Comparison of ENCODE assay signal across 8 mouse cellular contexts in the genomic region with DNA sequence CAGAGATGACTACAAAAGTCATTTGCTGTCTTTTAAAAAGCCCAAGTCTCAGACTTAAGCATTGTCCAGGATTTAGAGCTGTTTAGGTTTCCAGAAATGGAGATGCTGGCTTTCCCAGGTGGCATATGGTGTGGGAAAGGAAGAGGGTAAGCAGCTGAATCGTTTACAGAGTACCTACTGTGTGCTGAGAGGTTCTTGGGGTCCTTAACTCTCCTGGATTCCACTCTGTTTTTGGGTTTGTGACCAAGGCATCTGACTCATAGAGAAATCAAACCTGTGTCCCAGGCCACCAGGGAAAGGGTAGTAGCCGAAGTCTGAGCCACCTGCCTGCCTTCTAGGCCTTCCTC. TPM values are rescaled to one million over a fixed set of nuclear protein-coding genes. Genes with fewer than 3 reads are reported as not detected.
DNase-seq lines count a peak whose midpoint lies in the region; ATAC-seq and TF ChIP-seq lines count a peak whose summit lies in the region.

No protein-coding gene starts in this region.

- intact Hi-C loops in left cerebral cortex, postnatal 10 days (cut with DNase I): no loop called here

- DNase-seq in lung, embryonic 14.5 days: no peak
- DNase-seq in lung, postnatal 25 days (ENCODE audit: low spot score): no peak
- DNase-seq in forebrain, embryonic 10.5 days (ENCODE audit: extremely low spot score, low spot score): no peak
- DNase-seq in thymus, adult 18-20 months: no peak
- no peak for DNase-seq in left cerebral cortex, postnatal 10 days (ENCODE audit: extremely low spot score in 1 of 2, low spot score in 2 of 2)
- no peak for DNase-seq in thymus, postnatal 36 days

- H3K27me3 ChIP-seq in lung, embryonic 14.5 days (ENCODE audit: insufficient read depth, low read length): no peaks in the 10 kb centered on the region
- no peaks in the 10 kb centered on the region for H3K27me3 ChIP-seq in forebrain, embryonic 10.5 days (ENCODE audit: poor library complexity, severe bottlenecking)
- no peaks in the 10 kb centered on the region for H3K27me3 ChIP-seq in limb, embryonic 12.5 days
- H3K27me3 ChIP-seq in neural tube, embryonic 14.5 days (ENCODE audit: control insufficient read depth, insufficient read depth, low read length): no peaks in the 10 kb centered on the region

- H3K9me3 ChIP-seq in lung, embryonic 14.5 days (ENCODE audit: low read depth, low read length): no peaks in the 10 kb centered on the region
- H3K9me3 ChIP-seq in forebrain, embryonic 10.5 days: no peaks in the 10 kb centered on the region
- H3K9me3 ChIP-seq in limb, embryonic 12.5 days: no peaks in the 10 kb centered on the region
- H3K9me3 ChIP-seq in neural tube, embryonic 14.5 days (ENCODE audit: control insufficient read depth, low read length): no peaks in the 10 kb centered on the region

- H3K4me1 ChIP-seq in lung, embryonic 14.5 days (ENCODE audit: insufficient read depth): peaks cover 25% of the 10 kb centered on the region
- H3K4me1 ChIP-seq in forebrain, embryonic 10.5 days: peaks cover 69% of the 10 kb centered on the region
- peaks cover 41% of the 10 kb centered on the region for H3K4me1 ChIP-seq in limb, embryonic 12.5 days (replicated peaks)
- 0 out of 2 replicates have a peak, but pooled peaks cover 7% of the 10 kb centered on the region for H3K4me1 ChIP-seq in neural tube, embryonic 14.5 days (ENCODE audit: control insufficient read depth, insufficient read depth, low read length)

- H3K9ac ChIP-seq in lung, embryonic 14.5 days: peak overlapping the region; percentile 93
- H3K9ac ChIP-seq in limb, embryonic 12.5 days (replicated peaks): peak overlapping the region; percentile 96
- no peak overlapping the region for H3K9ac ChIP-seq in neural tube, embryonic 14.5 days (replicated peaks; ENCODE audit: low read depth, low read length)

- peak overlapping the region; percentile 83 for H3K4me2 ChIP-seq in lung, embryonic 14.5 days
- H3K4me2 ChIP-seq in limb, embryonic 12.5 days: peak overlapping the region; percentile 65
- H3K4me2 ChIP-seq in neural tube, embryonic 14.5 days (ENCODE audit: low read depth, low read length): peak overlapping the region; percentile 54; the same call in 1 of the 2 replicates

- ATAC-seq in lung, embryonic 14.5 days (ENCODE audit: insufficient read depth): no peak
- ATAC-seq in limb, embryonic 12.5 days (ENCODE audit: insufficient number of reproducible peaks, insufficient read depth, low FRiP score, low TSS enrichment, low read depth): no peak
- no peak for ATAC-seq in neural tube, embryonic 14.5 days (ENCODE audit: low read depth)

- peak overlapping the region; percentile 94 for H3K27ac ChIP-seq in lung, embryonic 14.5 days (ENCODE audit: low read depth)
- peak overlapping the region; percentile 98 for H3K27ac ChIP-seq in forebrain, embryonic 10.5 days
- peak overlapping the region; percentile 95 for H3K27ac ChIP-seq in limb, embryonic 12.5 days
- H3K27ac ChIP-seq in neural tube, embryonic 14.5 days (ENCODE audit: low read depth, low read length): peak overlapping the region; percentile 52; the same call in 1 of the 2 replicates

- 35% methylated on average over 2 of the region's 2 CpGs for WGBS in lung, embryonic 14.5 days
- 56% methylated on average over 2 of the region's 2 CpGs for WGBS in forebrain, embryonic 10.5 days
- WGBS in limb, embryonic 12.5 days: 65% methylated on average over 2 of the region's 2 CpGs
- 76% methylated on average over 2 of the region's 2 CpGs for WGBS in neural tube, embryonic 14.5 days

- H3K36me3 ChIP-seq in lung, embryonic 14.5 days (ENCODE audit: insufficient read depth): peaks cover 4% of the 10 kb centered on the region; the same call in 1 of the 2 replicates
- peaks cover 14% of the 10 kb centered on the region for H3K36me3 ChIP-seq in forebrain, embryonic 10.5 days (replicated peaks)
- peaks cover 19% of the 10 kb centered on the region; the same call in 1 of the 2 replicates for H3K36me3 ChIP-seq in limb, embryonic 12.5 days
- no peaks in the 10 kb centered on the region for H3K36me3 ChIP-seq in neural tube, embryonic 14.5 days (ENCODE audit: control insufficient read depth, insufficient read depth, low read length)

- H3K4me3 ChIP-seq in lung, embryonic 14.5 days (ENCODE audit: low read depth, low read length): peak overlapping the region; percentile 76
- H3K4me3 ChIP-seq in forebrain, embryonic 10.5 days: peak overlapping the region; percentile 92
- peak overlapping the region; percentile 92 for H3K4me3 ChIP-seq in limb, embryonic 12.5 days (replicated peaks)
- H3K4me3 ChIP-seq in neural tube, embryonic 14.5 days (ENCODE audit: low read depth, low read length): peak overlapping the region; percentile 71; the same call in 1 of the 2 replicates

- no peak for TF ChIP-seq CTCF in lung, embryonic 14.5 days (IDR thresholded peaks at IDR 0.05; ENCODE audit: low read depth)

RNA-seq across cellular contexts. Expression of a gene that starts 1.7 kb away (rescaled TPM):
- polyA plus RNA-seq in lung, embryonic 14.5 days (2014; fragmentation: Nextera tagmentation; extraction: Ambion mirVana): 129 and 134 TPM in 2 replicates
- 120 and 134 TPM in 2 replicates for polyA plus RNA-seq in forebrain, embryonic 10.5 days (2016; fragmentation: Nextera tagmentation; extraction: Ambion mirVana)
- polyA plus RNA-seq in limb, embryonic 12.5 days (2016; fragmentation: Nextera tagmentation; extraction: Ambion mirVana): 140 and 159 TPM in 2 replicates
- 46.4 and 54.4 TPM in 2 replicates for polyA plus RNA-seq in neural tube, embryonic 14.5 days (2014; fragmentation: Nextera tagmentation; extraction: Ambion mirVana)
- 10 to 100 TPM; 34.2 to 37.0 TPM for total RNA-seq in left cerebral cortex, postnatal 10 days (2021)
